Mouse (Mus musculus): Measurements from ENCODE around the gene Tmf1. TPM values are rescaled to one million over a fixed set of nuclear protein-coding genes. Genes with fewer than 3 reads are reported as not detected.

Gene Tmf1
- total RNA-seq, 2 experiments from 2014 or later = 51.9 to 52.9 TPM

DNA sequence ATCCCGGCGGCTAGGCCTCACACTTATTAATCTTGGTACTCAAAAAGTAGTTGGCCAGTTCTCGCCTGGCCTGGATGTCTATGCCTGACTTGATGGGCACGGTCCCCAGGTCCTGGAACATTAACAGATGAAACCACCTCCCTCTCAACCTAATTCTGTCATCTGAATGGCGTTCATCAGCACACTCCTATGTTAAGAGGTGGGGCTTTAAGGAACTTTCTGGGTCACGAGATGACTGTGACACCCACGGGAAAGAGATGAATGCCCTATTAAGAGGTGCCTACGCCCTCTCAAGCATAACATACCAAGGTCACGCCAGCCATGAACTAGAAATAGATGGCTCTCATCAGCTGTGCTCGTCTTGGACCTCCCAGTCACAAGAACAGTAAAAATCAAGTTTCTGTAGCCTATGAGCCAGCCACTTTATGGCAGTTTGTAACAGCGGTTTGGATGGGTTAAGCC is 476 bp upstream of the Tmf1 start:
- intact Hi-C loops (cut with DNase I) = loop anchor here (2.0 to 10.0 kb wide), 2 partner anchors 23 to 345 kb away; no protein-coding TSS in a partner anchor
- Histone ChIP-seq H3K4me3 (peak overlapping the region; percentile 93), H3K27ac (peak overlapping the region; percentile 97)
- peak in 1 of 2 experiments; percentile 19 for DNase-seq (ENCODE audit: extremely low spot score in 1 of 2, low spot score in 2 of 2)
- no peak for TF ChIP-seq CTCF (IDR thresholded peaks at IDR 0.05)

DNA sequence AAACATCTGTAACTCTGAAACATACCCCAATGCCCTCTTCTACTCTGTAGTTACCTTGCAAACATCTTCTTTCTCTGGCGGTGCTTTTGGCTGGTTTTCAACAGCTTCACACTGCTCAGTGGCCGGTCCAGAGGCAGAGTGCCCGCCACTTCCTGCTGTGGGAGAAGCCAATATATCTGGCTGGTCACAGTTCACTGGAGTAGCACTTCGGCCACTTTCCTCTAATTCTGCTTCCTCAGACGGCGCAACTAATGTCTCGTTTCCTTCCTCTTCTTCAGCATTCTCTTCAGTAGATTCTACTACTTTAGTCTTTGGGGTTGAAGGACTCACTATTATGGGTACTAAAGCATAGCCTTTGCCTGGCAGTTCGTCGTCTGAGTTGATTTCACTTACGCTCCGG is 3.2 kb downstream of the Tmf1 start:
- intact Hi-C loops (cut with DNase I) = loop anchor here (10.0 kb wide), 1 partner anchor 349 kb away; no protein-coding TSS in a partner anchor
- TF ChIP-seq CTCF (IDR thresholded peaks at IDR 0.05) = no peak

GRCm38 (mm10) chr6:97150156-97150555 is 28.8 kb downstream of the Tmf1 start:
- TF ChIP-seq CTCF (IDR thresholded peaks at IDR 0.05) = peak; percentile 25
- no peak for DNase-seq (ENCODE audit: extremely low spot score in 1 of 2, low spot score in 2 of 2)
- H3K27ac ChIP-seq = no peak overlapping the region
- no peak overlapping the region for H3K4me3 ChIP-seq
- intact Hi-C loops (cut with DNase I) = no loop called here

More for the DNA sequence above, 3.2 kb downstream of the Tmf1 start:
- no peak overlapping the region for H3K4me3 ChIP-seq
- no peak overlapping the region for H3K27ac ChIP-seq
- no peak for DNase-seq (ENCODE audit: extremely low spot score in 1 of 2, low spot score in 2 of 2)

GRCm38 (mm10) chr6:97149721-97150120 is 29.2 kb downstream of the Tmf1 start:
- no peak for TF ChIP-seq CTCF (IDR thresholded peaks at IDR 0.05)
- DNase-seq (ENCODE audit: extremely low spot score in 1 of 2, low spot score in 2 of 2) = no peak
- H3K27ac ChIP-seq = no peak overlapping the region
- intact Hi-C loops (cut with DNase I) = no loop called here
- H3K4me3 ChIP-seq = no peak overlapping the region

DNA sequence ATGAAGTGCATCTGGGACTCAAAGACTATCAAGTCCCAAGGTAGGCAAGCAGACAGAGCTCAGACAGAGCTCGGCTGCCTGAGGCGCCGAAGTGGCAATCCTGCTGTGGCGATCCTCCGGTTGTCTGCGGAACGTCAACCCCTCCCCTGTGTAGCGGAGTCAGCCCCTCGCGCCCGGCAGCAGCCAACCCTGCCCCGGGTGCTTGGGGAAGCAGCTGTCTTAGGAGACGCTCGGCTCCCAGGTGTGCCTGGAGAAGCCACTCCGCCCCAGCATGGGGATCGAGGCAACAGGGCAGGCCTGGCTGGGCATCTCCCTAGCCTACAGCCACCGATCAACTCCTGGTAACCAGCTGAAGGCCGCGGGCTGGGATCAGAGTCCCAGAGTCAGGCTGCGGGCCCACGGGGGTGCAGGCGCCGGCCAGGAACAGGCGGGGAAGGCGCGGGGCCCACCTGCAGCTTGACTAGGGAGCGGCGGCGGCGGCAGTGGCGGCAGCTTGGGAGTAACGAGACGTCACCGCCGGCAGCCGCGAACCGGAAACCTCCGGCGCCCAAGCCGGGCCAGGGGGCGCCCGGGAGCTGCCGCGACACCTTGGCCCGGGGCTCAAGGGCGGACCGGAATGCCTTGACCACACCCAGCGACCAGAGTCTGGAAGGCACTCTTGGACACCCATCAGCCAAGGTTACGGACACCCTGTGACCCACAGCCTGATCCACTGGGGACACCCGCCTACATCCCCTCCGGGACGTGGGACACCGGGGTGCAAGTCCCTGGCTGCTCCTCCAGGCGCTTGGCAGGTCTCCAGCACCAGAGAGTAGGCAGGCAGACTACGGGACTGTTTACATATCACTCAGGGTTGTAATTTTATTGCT is 30.3 kb downstream of the Tmf1 start, which contains the start of gene Eogt:
Eogt (minus strand) TSS at position 800 of the 869 bp plus-strand sequence.
- TF ChIP-seq CTCF (IDR thresholded peaks at IDR 0.05) = peak; percentile 52
- intact Hi-C loops (cut with DNase I) = no loop called here

DNA sequence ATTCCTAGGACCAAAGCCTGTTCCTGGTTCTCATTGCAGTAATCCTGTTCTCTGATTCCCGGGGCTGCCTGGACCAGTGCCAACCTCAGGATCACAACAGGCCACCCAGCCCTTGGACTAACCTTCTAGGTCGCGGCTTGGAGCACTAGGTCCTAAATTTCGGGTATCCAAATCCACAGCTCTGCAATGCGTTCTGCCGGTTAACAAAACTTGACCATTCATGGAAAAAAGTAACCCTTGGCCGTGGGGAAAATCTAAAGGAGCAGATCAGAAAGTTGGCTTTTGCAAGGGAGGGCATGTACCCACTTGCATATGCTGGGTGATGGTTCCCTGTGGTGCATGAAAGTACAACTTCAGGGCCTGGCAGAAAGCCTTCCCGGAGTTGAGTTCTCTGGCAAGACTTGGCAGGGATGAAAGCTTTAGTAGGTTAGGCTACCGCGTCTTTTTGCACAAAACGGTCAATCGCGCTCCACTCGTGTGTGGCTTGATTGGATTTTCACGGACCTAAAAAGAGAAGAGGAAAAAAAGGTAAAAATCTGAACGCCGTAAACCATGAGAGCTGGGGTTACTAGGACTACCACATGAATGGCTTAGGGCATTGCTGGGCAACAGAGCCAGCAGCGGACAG is 31.1 kb downstream of the Tmf1 start:
- intact Hi-C loops (cut with DNase I) = no loop called here
- DNase-seq (ENCODE audit: extremely low spot score in 1 of 2, low spot score in 2 of 2) = peak; percentile 25 to 26
- peak overlapping the region; percentile 95 for H3K4me3 ChIP-seq
- TF ChIP-seq CTCF (IDR thresholded peaks at IDR 0.05) = no peak
- H3K27ac ChIP-seq = peak overlapping the region; percentile 86

More for the DNA sequence above, 30.3 kb downstream of the Tmf1 start, which contains the start of gene Eogt:
- Histone ChIP-seq H3K27ac (peak within 1 kb of the TSS; percentile 86), H3K4me3 (peak within 1 kb of the TSS; percentile 95)
- DNase-seq (ENCODE audit: extremely low spot score in 1 of 2, low spot score in 2 of 2) = peak; percentile 74 to 75

DNA sequence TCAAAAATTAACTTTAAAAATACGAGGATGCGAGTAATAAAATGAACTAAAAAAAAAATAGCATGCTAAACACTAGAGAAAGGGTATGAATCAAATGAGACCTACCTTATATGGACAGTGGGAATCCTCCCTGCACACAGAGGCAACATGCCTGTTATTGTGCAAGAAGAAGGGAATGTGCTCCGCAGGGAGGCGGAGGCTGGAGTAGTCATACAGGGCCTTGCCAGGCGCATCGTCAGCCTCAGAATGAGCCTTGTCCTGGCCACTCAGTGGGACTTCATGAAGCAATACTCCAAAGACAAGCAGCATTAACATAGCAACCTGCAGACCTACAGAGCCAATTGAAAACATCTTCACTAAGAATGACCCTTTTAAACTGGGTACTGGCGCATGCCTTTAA is 33.8 kb downstream of the Tmf1 start:
- intact Hi-C loops (cut with DNase I) = no loop called here
- Histone ChIP-seq H3K4me3 (0 out of 2 replicates have a peak overlapping the region, but pooled peaks have one; percentile 9), H3K27ac (peak overlapping the region; percentile 86)
- DNase-seq (ENCODE audit: extremely low spot score in 1 of 2, low spot score in 2 of 2) = no peak
- no peak for TF ChIP-seq CTCF (IDR thresholded peaks at IDR 0.05)

GRCm38 (mm10) chr6:97144359-97144758 is 34.6 kb downstream of the Tmf1 start:
- peak overlapping the region; percentile 53; the same call in 1 of the 2 replicates for H3K27ac ChIP-seq
- intact Hi-C loops (cut with DNase I) = no loop called here
- no peak for DNase-seq (ENCODE audit: extremely low spot score in 1 of 2, low spot score in 2 of 2)
- no peak overlapping the region for H3K4me3 ChIP-seq
- TF ChIP-seq CTCF (IDR thresholded peaks at IDR 0.05) = no peak

DNA sequence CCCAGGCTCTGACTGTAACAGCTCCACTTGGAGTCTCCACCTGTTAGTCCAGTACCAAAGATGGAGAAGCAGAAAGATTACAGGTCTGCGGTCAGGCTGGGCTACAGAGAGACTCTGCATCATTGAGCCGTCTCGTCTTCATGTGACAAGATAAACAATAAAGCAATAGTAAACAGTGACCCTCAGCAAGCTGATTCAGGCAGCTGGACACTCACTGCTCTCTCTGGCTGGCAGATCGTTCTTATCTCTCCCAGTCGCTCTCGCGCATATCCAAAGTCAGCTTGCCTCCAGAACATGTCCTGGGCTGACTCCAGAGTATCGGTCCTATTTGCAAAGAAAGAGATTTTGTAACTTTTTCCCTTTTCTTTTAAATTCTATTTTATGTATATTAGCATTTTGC is 36.3 kb downstream of the Tmf1 start:
- no peak for DNase-seq (ENCODE audit: extremely low spot score in 1 of 2, low spot score in 2 of 2)
- TF ChIP-seq CTCF (IDR thresholded peaks at IDR 0.05) = no peak
- H3K27ac ChIP-seq = no peak overlapping the region
- H3K4me3 ChIP-seq = no peak overlapping the region
- intact Hi-C loops (cut with DNase I) = no loop called here

- no peak for TF ChIP-seq CTCF (IDR thresholded peaks at IDR 0.05)
- H3K4me3 ChIP-seq = no peak overlapping the region
- DNase-seq (ENCODE audit: extremely low spot score in 1 of 2, low spot score in 2 of 2) = no peak
- no peak overlapping the region for H3K27ac ChIP-seq
- intact Hi-C loops (cut with DNase I) = no loop called here
Observed at GRCm38 (mm10) chr6:97141811-97142210, 37.1 kb downstream of the Tmf1 start.

- intact Hi-C loops (cut with DNase I) = no loop called here
- no peak overlapping the region for H3K4me3 ChIP-seq
- no peak overlapping the region for H3K27ac ChIP-seq
- no peak for TF ChIP-seq CTCF (IDR thresholded peaks at IDR 0.05)
- no peak for DNase-seq (ENCODE audit: extremely low spot score in 1 of 2, low spot score in 2 of 2)
Observed at GRCm38 (mm10) chr6:97132707-97133303, 46.1 kb downstream of the Tmf1 start.

- no peak for TF ChIP-seq CTCF (IDR thresholded peaks at IDR 0.05)
- intact Hi-C loops (cut with DNase I) = no loop called here
Observed at GRCm38 (mm10) chr6:97131808-97132207, 47.1 kb downstream of the Tmf1 start.

More at GRCm38 (mm10) chr6:97131808-97132207, 47.1 kb downstream of the Tmf1 start:
- no peak overlapping the region for H3K27ac ChIP-seq
- DNase-seq (ENCODE audit: extremely low spot score in 1 of 2, low spot score in 2 of 2) = no peak
- no peak overlapping the region for H3K4me3 ChIP-seq
